Mouse (Mus musculus): ENCODE results near the gene Bag2. TPM values are rescaled to one million over a fixed set of nuclear protein-coding genes. Genes with fewer than 3 reads are reported as not detected.
A peak's percentile ranks its signal among the peaks of the same experiment; 100 is the strongest.
"Not testable (repeated sequence)": the region's sequence is repeated elsewhere in the genome, so short reads cannot be mapped to it uniquely, and the experiment has no call there.

Bag2 gene
- polyA plus RNA-seq, 1 experiment from 2014 or later, result 42.9 TPM

GRCm38 (mm10) chr1:33766520-33767508 is 9.2 kb upstream of the Bag2 start:
- H3K27ac ChIP-seq, result peak overlapping the region; percentile 24; the same call in 1 of the 2 replicates
- no peak overlapping the region for H3K4me2 ChIP-seq
- H3K9ac ChIP-seq, result no peak overlapping the region
- no peak for ATAC-seq (ENCODE audit: borderline replicate concordance, extremely low read depth, low FRiP score, low TSS enrichment)
- 65% methylated on average over 16 of the region's 16 CpGs for WGBS
- 0 out of 2 replicates have a peak, but pooled peaks cover 3% of the 10 kb centered on the region for H3K4me1 ChIP-seq
- no peaks in the 10 kb centered on the region for H3K9me3 ChIP-seq
- H3K4me3 ChIP-seq, result no peak overlapping the region
- H3K27me3 ChIP-seq, result no peaks in the 10 kb centered on the region
- peaks cover 23% of the 10 kb centered on the region for H3K36me3 ChIP-seq

GRCm38 (mm10) chr1:33765468-33766080 is 8.0 kb upstream of the Bag2 start:
- Histone ChIP-seq H3K4me3 (no peak overlapping the region), H3K9ac (no peak overlapping the region), H3K9me3 (no peaks in the 10 kb centered on the region), H3K4me1 (0 out of 2 replicates have a peak, but pooled peaks cover 3% of the 10 kb centered on the region), H3K27ac (no peak overlapping the region), H3K27me3 (no peaks in the 10 kb centered on the region), H3K36me3 (peaks cover 17% of the 10 kb centered on the region), H3K4me2 (no peak overlapping the region)
- WGBS, result 88% methylated on average over 11 of the region's 11 CpGs
- ATAC-seq (ENCODE audit: borderline replicate concordance, extremely low read depth, low FRiP score, low TSS enrichment), result no peak

GRCm38 (mm10) chr1:33763826-33764225 is 6.2 kb upstream of the Bag2 start:
- H3K4me2 ChIP-seq, result no peak overlapping the region
- WGBS, result 55% methylated on average over 2 of the region's 2 CpGs
- H3K4me1 ChIP-seq, result 0 out of 2 replicates have a peak, but pooled peaks cover 3% of the 10 kb centered on the region
- no peak overlapping the region for H3K27ac ChIP-seq
- H3K36me3 ChIP-seq, result peaks cover 2% of the 10 kb centered on the region; the same call in 1 of the 2 replicates
- no peak overlapping the region for H3K4me3 ChIP-seq
- no peaks in the 10 kb centered on the region for H3K9me3 ChIP-seq
- no peaks in the 10 kb centered on the region for H3K27me3 ChIP-seq
- H3K9ac ChIP-seq, result no peak overlapping the region
- ATAC-seq (ENCODE audit: borderline replicate concordance, extremely low read depth, low FRiP score, low TSS enrichment), result no peak

GRCm38 (mm10) chr1:33758488-33758887 is 893 bp upstream of the Bag2 start:
- Histone ChIP-seq H3K4me2 (no peak overlapping the region), H3K36me3 (0 out of 2 replicates have a peak, but pooled peaks cover 2% of the 10 kb centered on the region), H3K9ac (no peak overlapping the region), H3K27ac (no peak overlapping the region), H3K4me1 (peaks cover 20% of the 10 kb centered on the region), H3K4me3 (no peak overlapping the region), H3K27me3 (no peaks in the 10 kb centered on the region), H3K9me3 (no peaks in the 10 kb centered on the region)
- 54% methylated on average over 4 of the region's 4 CpGs for WGBS
- ATAC-seq (ENCODE audit: borderline replicate concordance, extremely low read depth, low FRiP score, low TSS enrichment), result no peak

- no peaks in the 10 kb centered on the region for H3K9me3 ChIP-seq
- H3K4me2 ChIP-seq, result peak overlapping the region; percentile 89
- ATAC-seq (ENCODE audit: borderline replicate concordance, extremely low read depth, low FRiP score, low TSS enrichment), result peak; percentile 28; the same call in 1 of the 2 replicates
- H3K4me1 ChIP-seq, result peaks cover 20% of the 10 kb centered on the region
- no peaks in the 10 kb centered on the region for H3K27me3 ChIP-seq
- H3K4me3 ChIP-seq, result peak overlapping the region; percentile 69
- peak overlapping the region; percentile 72 for H3K9ac ChIP-seq
- H3K27ac ChIP-seq, result no peak overlapping the region
- 1% methylated on average over 14 of the region's 14 CpGs for WGBS
- H3K36me3 ChIP-seq, result 0 out of 2 replicates have a peak, but pooled peaks cover 2% of the 10 kb centered on the region
These were observed 572 bp downstream of the Bag2 start for GRCm38 (mm10) chr1:33757033-33757413.

GRCm38 (mm10) chr1:33756258-33757032 is 1.1 kb downstream of the Bag2 start:
- H3K27me3 ChIP-seq, result no peaks in the 10 kb centered on the region
- 17% methylated on average over 18 of the region's 18 CpGs for WGBS
- H3K4me3 ChIP-seq, result peak overlapping the region; percentile 69
- peak overlapping the region; percentile 89 for H3K4me2 ChIP-seq
- peaks cover 20% of the 10 kb centered on the region for H3K4me1 ChIP-seq
- no peaks in the 10 kb centered on the region for H3K9me3 ChIP-seq
- no peak overlapping the region for H3K9ac ChIP-seq
- no peak for ATAC-seq (ENCODE audit: borderline replicate concordance, extremely low read depth, low FRiP score, low TSS enrichment)
- no peak overlapping the region for H3K27ac ChIP-seq
- 0 out of 2 replicates have a peak, but pooled peaks cover 2% of the 10 kb centered on the region for H3K36me3 ChIP-seq

GRCm38 (mm10) chr1:33755799-33756198 is 1.8 kb downstream of the Bag2 start:
- Histone ChIP-seq H3K9me3 (no peaks in the 10 kb centered on the region), H3K4me1 (peaks cover 20% of the 10 kb centered on the region), H3K4me2 (peak overlapping the region; percentile 89), H3K4me3 (no peak overlapping the region), H3K36me3 (no peaks in the 10 kb centered on the region), H3K27ac (no peak overlapping the region), H3K9ac (no peak overlapping the region), H3K27me3 (no peaks in the 10 kb centered on the region)
- ATAC-seq (ENCODE audit: borderline replicate concordance, extremely low read depth, low FRiP score, low TSS enrichment), result no peak
- WGBS, result 75% methylated on average over 7 of the region's 7 CpGs

- 75% methylated on average over 21 of the region's 21 CpGs for WGBS
- H3K36me3 ChIP-seq, result no peaks in the 10 kb centered on the region
- no peak overlapping the region for H3K9ac ChIP-seq
- H3K27ac ChIP-seq, result no peak overlapping the region
- H3K9me3 ChIP-seq, result no peaks in the 10 kb centered on the region
- ATAC-seq (ENCODE audit: borderline replicate concordance, extremely low read depth, low FRiP score, low TSS enrichment), result no peak
- H3K27me3 ChIP-seq, result no peaks in the 10 kb centered on the region
- H3K4me1 ChIP-seq, result peaks cover 20% of the 10 kb centered on the region
- no peak overlapping the region for H3K4me3 ChIP-seq
- H3K4me2 ChIP-seq, result no peak overlapping the region
These were observed 2.4 kb downstream of the Bag2 start for GRCm38 (mm10) chr1:33754965-33755735.

GRCm38 (mm10) chr1:33754089-33754488 is 3.5 kb downstream of the Bag2 start:
- 89% methylated on average over 17 of the region's 17 CpGs for WGBS
- H3K4me3 ChIP-seq, result no peak overlapping the region
- no peaks in the 10 kb centered on the region for H3K36me3 ChIP-seq
- H3K4me2 ChIP-seq, result no peak overlapping the region
- ATAC-seq (ENCODE audit: borderline replicate concordance, extremely low read depth, low FRiP score, low TSS enrichment), result no peak
- H3K27me3 ChIP-seq, result no peaks in the 10 kb centered on the region
- H3K27ac ChIP-seq, result no peak overlapping the region
- H3K9ac ChIP-seq, result no peak overlapping the region
- H3K9me3 ChIP-seq, result no peaks in the 10 kb centered on the region
- peaks cover 20% of the 10 kb centered on the region for H3K4me1 ChIP-seq

GRCm38 (mm10) chr1:33751283-33751682 is 6.3 kb downstream of the Bag2 start:
- Histone ChIP-seq H3K4me3 (no peak overlapping the region), H3K9ac (no peak overlapping the region), H3K4me2 (no peak overlapping the region), H3K27ac (no peak overlapping the region), H3K9me3 (no peaks in the 10 kb centered on the region), H3K4me1 (peaks cover 14% of the 10 kb centered on the region; the same call in 1 of the 2 replicates), H3K27me3 (no peaks in the 10 kb centered on the region), H3K36me3 (0 out of 2 replicates have a peak, but pooled peaks cover 1% of the 10 kb centered on the region)
- 92% methylated on average over 10 of the region's 10 CpGs for WGBS
- ATAC-seq (ENCODE audit: borderline replicate concordance, extremely low read depth, low FRiP score, low TSS enrichment), result no peak

- not testable (repeated sequence) for H3K27ac ChIP-seq; H3K36me3 ChIP-seq; H3K4me2 ChIP-seq; H3K4me3 ChIP-seq; H3K4me1 ChIP-seq; ATAC-seq (ENCODE audit: borderline replicate concordance, extremely low read depth, low FRiP score, low TSS enrichment); H3K27me3 ChIP-seq; H3K9me3 ChIP-seq; H3K9ac ChIP-seq
- 86% methylated on average over 4 of the region's 4 CpGs for WGBS
These were observed 7.9 kb downstream of the Bag2 start for GRCm38 (mm10) chr1:33749709-33750108.

All from lung, embryonic 15.5 days (tissue).